Comparison of ENCODE assay signal across 27 mouse cellular contexts in genomic region chr10:4694336-4694865, GRCm38 (mm10).
A peak's percentile ranks its signal among the peaks of the same experiment; 100 is the strongest.
DNase-seq lines count a peak whose midpoint lies in the region; ATAC-seq and TF ChIP-seq lines count a peak whose summit lies in the region.
"Had no signal": no experiment of that assay in that cellular context is flagged by ENCODE, and none has a peak within 500 bp of the region (broad histone marks: within the 10 kb centered on the region; RNA-seq: fewer than 3 reads in every experiment).

No protein-coding gene starts in this region.

- peak; percentile 29 for DNase-seq in kidney, adult 2 months
- DNase-seq in adipocyte (ENCODE audit: low spot score): peak; percentile 74
- peak; percentile 31 for DNase-seq in embryo, embryonic 11 days
- DNase-seq in limb, embryonic 11.5 days (ENCODE audit: low spot score): peak; percentile 31
- no peak for DNase-seq in thymus, postnatal 25 days
- DNase-seq in thymus, postnatal 36 days: no peak
- no peak for DNase-seq in left cerebral cortex, postnatal 36 days (ENCODE audit: low spot score in 2 of 2)
- DNase-seq: cerebellum, adult 2 months; cerebellum, postnatal 14 days; gastrocnemius, postnatal 14 days; heart, postnatal 36 days; kidney, adult 11 months; liver, embryonic 13.5 days; lung, adult 2 months; lung, postnatal 10 days; midbrain, embryonic 14.5 days had no signal

- WGBS in kidney, adult 2 months: 77% methylated on average over 7 of the region's 7 CpGs
- WGBS in kidney, embryonic 15.5 days: 79% methylated on average over 7 of the region's 7 CpGs
- 51% methylated on average over 7 of the region's 7 CpGs for WGBS in limb, embryonic 11.5 days

- H3K27ac ChIP-seq in kidney, adult 2 months (ENCODE audit: insufficient read depth, low read depth, low read length): no peak overlapping the region
- H3K27ac ChIP-seq in kidney, embryonic 15.5 days: no peak overlapping the region
- no peak overlapping the region for H3K27ac ChIP-seq in limb, embryonic 11.5 days (replicated peaks; ENCODE audit: low read depth, low read length)
- H3K27ac ChIP-seq: heart, embryonic 10.5 days; hindbrain, embryonic 15.5 days; kidney, postnatal 0 days; limb, embryonic 15.5 days; liver, embryonic 13.5 days; macrophage; neural tube, embryonic 12.5 days had no signal

- TF ChIP-seq POLR2A in kidney, adult 2 months (IDR thresholded peaks at IDR 0.05; ENCODE audit: low read depth, low read length): no peak

- intact Hi-C loops in left cerebral cortex, postnatal 36 days (cut with DNase I): no loop called here

- H3K9me3 ChIP-seq in kidney, embryonic 15.5 days (replicated peaks): no peaks in the 10 kb centered on the region
- no peaks in the 10 kb centered on the region for H3K9me3 ChIP-seq in limb, embryonic 11.5 days (ENCODE audit: control insufficient read depth, low read length)
- H3K9me3 ChIP-seq: heart, embryonic 10.5 days; hindbrain, embryonic 15.5 days; limb, embryonic 15.5 days; liver, embryonic 13.5 days; neural tube, embryonic 12.5 days had no signal

- no peak overlapping the region for H3K4me3 ChIP-seq in kidney, adult 2 months (ENCODE audit: insufficient read depth, low read depth, low read length)
- no peak overlapping the region for H3K4me3 ChIP-seq in kidney, embryonic 15.5 days (replicated peaks)
- no peak overlapping the region for H3K4me3 ChIP-seq in limb, embryonic 11.5 days (ENCODE audit: low read depth, low read length)
- H3K4me3 ChIP-seq: erythroblast, embryonic 14.5 days; heart, embryonic 10.5 days; hindbrain, embryonic 15.5 days; limb, embryonic 15.5 days; liver, embryonic 13.5 days; neural tube, embryonic 12.5 days had no signal

- H3K27me3 ChIP-seq in kidney, adult 2 months (replicated peaks; ENCODE audit: control insufficient read depth, insufficient read depth, low read length): no peaks in the 10 kb centered on the region
- no peaks in the 10 kb centered on the region for H3K27me3 ChIP-seq in kidney, embryonic 15.5 days
- H3K27me3 ChIP-seq in limb, embryonic 11.5 days (ENCODE audit: control insufficient read depth, insufficient read depth, low read length): no peaks in the 10 kb centered on the region
- H3K27me3 ChIP-seq: CH12.LX; hindbrain, embryonic 15.5 days; limb, embryonic 15.5 days; liver, embryonic 13.5 days; neural tube, embryonic 12.5 days had no signal

- H3K4me2 ChIP-seq in kidney, embryonic 15.5 days: no peak overlapping the region
- no peak overlapping the region for H3K4me2 ChIP-seq in limb, embryonic 11.5 days (ENCODE audit: low read depth, severe bottlenecking)
- H3K4me2 ChIP-seq: hindbrain, embryonic 15.5 days; limb, embryonic 15.5 days; liver, embryonic 13.5 days; neural tube, embryonic 12.5 days had no signal

- no peak for ATAC-seq in kidney, embryonic 15.5 days (replicated peaks; ENCODE audit: low FRiP score)
- ATAC-seq in limb, embryonic 11.5 days (ENCODE audit: insufficient number of reproducible peaks, low FRiP score, low TSS enrichment, low read depth): no peak
- ATAC-seq: forebrain, embryonic 16.5 days; inflammation-experienced regulatory T-cells, adult 6 months had no signal

- no peaks in the 10 kb centered on the region for H3K4me1 ChIP-seq in kidney, adult 2 months (ENCODE audit: control insufficient read depth, insufficient read depth, low read length)
- H3K4me1 ChIP-seq in kidney, embryonic 15.5 days: no peaks in the 10 kb centered on the region
- H3K4me1 ChIP-seq in limb, embryonic 11.5 days (ENCODE audit: control insufficient read depth, insufficient read depth, low read length): no peaks in the 10 kb centered on the region
- H3K4me1 ChIP-seq: heart, embryonic 10.5 days; hindbrain, embryonic 15.5 days; limb, embryonic 15.5 days; liver, embryonic 13.5 days; neural tube, embryonic 12.5 days had no signal

- no peaks in the 10 kb centered on the region for H3K36me3 ChIP-seq in kidney, adult 2 months (ENCODE audit: control insufficient read depth, insufficient read depth, low read length)
- H3K36me3 ChIP-seq in kidney, embryonic 15.5 days: no peaks in the 10 kb centered on the region
- no peaks in the 10 kb centered on the region for H3K36me3 ChIP-seq in limb, embryonic 11.5 days (ENCODE audit: control insufficient read depth, insufficient read depth, low read length)
- H3K36me3 ChIP-seq: heart, embryonic 10.5 days; hindbrain, embryonic 15.5 days; limb, embryonic 15.5 days; liver, embryonic 13.5 days; neural tube, embryonic 12.5 days had no signal

- no peak overlapping the region for H3K9ac ChIP-seq in kidney, embryonic 15.5 days
- H3K9ac ChIP-seq in limb, embryonic 11.5 days (ENCODE audit: low read length): no peak overlapping the region
- H3K9ac ChIP-seq: hindbrain, embryonic 15.5 days; limb, embryonic 15.5 days; liver, embryonic 13.5 days; neural tube, embryonic 12.5 days had no signal

- no peak for TF ChIP-seq CTCF in kidney, adult 2 months (conservative IDR thresholded peaks at IDR 0.05; ENCODE audit: insufficient read depth, insufficient read length, low read depth, low read length)

Comparison
In these comparisons a context has a peak if more than half of its experiments do, and no peak if none do; other contexts are left out.
1. DNase-seq: peak in kidney, adult 2 months (single experiment), adipocyte (single experiment), embryo, embryonic 11 days (single experiment) and limb, embryonic 11.5 days (single experiment); none in thymus, postnatal 25 days (single experiment), thymus, postnatal 36 days (0 of 2) and left cerebral cortex, postnatal 36 days (0 of 2).